Mouse (Mus musculus): ENCODE measurements at regions not wholly inside any gene's neighbourhood (a gene's known extent, or its start where the extent isn't known, plus 50 kb on each side); places are given as distances from the start of the nearest gene placed in this dataset.

GRCm38 (mm10) chr1:136728632-136728944, 103.9 kb downstream of the Zfp281 start:
- H3K9me3 ChIP-seq (ENCODE audit: low read length) = no peaks in the 10 kb centered on the region
- DNase-seq (ENCODE audit: low spot score) = no peak
- no peak for TF ChIP-seq CTCF (IDR thresholded peaks at IDR 0.05; ENCODE audit: low read depth)
- WGBS = 88% methylated on average over 4 of the region's 4 CpGs
- no peak overlapping the region for H3K27ac ChIP-seq
- H3K4me1 ChIP-seq (ENCODE audit: insufficient read depth, low read length) = no peaks in the 10 kb centered on the region
- no peak overlapping the region for H3K9ac ChIP-seq (replicated peaks; ENCODE audit: low read length)
- ATAC-seq = no peak
- H3K36me3 ChIP-seq (ENCODE audit: insufficient read depth, low read length) = no peaks in the 10 kb centered on the region
- H3K4me3 ChIP-seq (ENCODE audit: low read length) = no peak overlapping the region
- H3K4me2 ChIP-seq (ENCODE audit: low read depth, low read length) = no peak overlapping the region
- no peaks in the 10 kb centered on the region for H3K27me3 ChIP-seq (ENCODE audit: insufficient read depth, low read length)

- Histone ChIP-seq H3K27me3 (ENCODE audit: insufficient read depth, low read length) (no peaks in the 10 kb centered on the region), H3K4me3 (ENCODE audit: low read length) (no peak overlapping the region), H3K4me2 (ENCODE audit: low read depth, low read length) (no peak overlapping the region), H3K9ac (replicated peaks; ENCODE audit: low read length) (no peak overlapping the region), H3K4me1 (ENCODE audit: insufficient read depth, low read length) (no peaks in the 10 kb centered on the region), H3K9me3 (ENCODE audit: low read length) (no peaks in the 10 kb centered on the region), H3K27ac (no peak overlapping the region), H3K36me3 (ENCODE audit: insufficient read depth, low read length) (no peaks in the 10 kb centered on the region)
- peak; percentile 61; the same call in 1 of the 2 replicates for ATAC-seq
- WGBS = 33% methylated on average over 11 of the region's 11 CpGs
- peak; percentile 10 for DNase-seq (ENCODE audit: low spot score)
- TF ChIP-seq CTCF (IDR thresholded peaks at IDR 0.05; ENCODE audit: low read depth) = no peak
Observed at GRCm38 (mm10) chr1:136730638-136731037, 105.9 kb downstream of the Zfp281 start.

- no peak for ATAC-seq
- Histone ChIP-seq H3K9ac (replicated peaks; ENCODE audit: low read length) (no peak overlapping the region), H3K27ac (no peak overlapping the region), H3K36me3 (ENCODE audit: insufficient read depth, low read length) (no peaks in the 10 kb centered on the region), H3K4me2 (ENCODE audit: low read depth, low read length) (no peak overlapping the region), H3K4me1 (ENCODE audit: insufficient read depth, low read length) (no peaks in the 10 kb centered on the region), H3K27me3 (ENCODE audit: insufficient read depth, low read length) (no peaks in the 10 kb centered on the region), H3K9me3 (ENCODE audit: low read length) (no peaks in the 10 kb centered on the region), H3K4me3 (ENCODE audit: low read length) (no peak overlapping the region)
- WGBS = 12% methylated on average over 5 of the region's 5 CpGs
- DNase-seq (ENCODE audit: low spot score) = no peak
- TF ChIP-seq CTCF (IDR thresholded peaks at IDR 0.05; ENCODE audit: low read depth) = no peak
Observed at GRCm38 (mm10) chr1:136738030-136738429, 113.3 kb downstream of the Zfp281 start.

GRCm38 (mm10) chr1:136739486-136739885, 114.8 kb downstream of the Zfp281 start:
- Histone ChIP-seq H3K9me3 (ENCODE audit: low read length) (no peaks in the 10 kb centered on the region), H3K36me3 (ENCODE audit: insufficient read depth, low read length) (no peaks in the 10 kb centered on the region), H3K4me1 (ENCODE audit: insufficient read depth, low read length) (no peaks in the 10 kb centered on the region), H3K27ac (no peak overlapping the region), H3K9ac (replicated peaks; ENCODE audit: low read length) (no peak overlapping the region), H3K4me2 (ENCODE audit: low read depth, low read length) (no peak overlapping the region), H3K27me3 (ENCODE audit: insufficient read depth, low read length) (no peaks in the 10 kb centered on the region), H3K4me3 (ENCODE audit: low read length) (no peak overlapping the region)
- ATAC-seq (no peak), DNase-seq (ENCODE audit: low spot score) (peak; percentile 40)
- TF ChIP-seq CTCF (IDR thresholded peaks at IDR 0.05; ENCODE audit: low read depth) = peak; percentile 59
- 81% methylated on average over 5 of the region's 5 CpGs for WGBS

- no peak for DNase-seq (ENCODE audit: low spot score)
- Histone ChIP-seq H3K27ac (no peak overlapping the region), H3K4me2 (ENCODE audit: low read depth, low read length) (no peak overlapping the region), H3K27me3 (ENCODE audit: insufficient read depth, low read length) (no peaks in the 10 kb centered on the region), H3K36me3 (ENCODE audit: insufficient read depth, low read length) (no peaks in the 10 kb centered on the region), H3K9ac (replicated peaks; ENCODE audit: low read length) (no peak overlapping the region), H3K4me1 (ENCODE audit: insufficient read depth, low read length) (no peaks in the 10 kb centered on the region), H3K9me3 (ENCODE audit: low read length) (no peaks in the 10 kb centered on the region), H3K4me3 (ENCODE audit: low read length) (no peak overlapping the region)
- 83% methylated on average over 10 of the region's 10 CpGs for WGBS
- TF ChIP-seq CTCF (IDR thresholded peaks at IDR 0.05; ENCODE audit: low read depth) = no peak
- no peak for ATAC-seq
Observed at GRCm38 (mm10) chr1:136741061-136741460, 116.4 kb downstream of the Zfp281 start.

- no peaks in the 10 kb centered on the region for H3K9me3 ChIP-seq (ENCODE audit: low read length)
- H3K36me3 ChIP-seq (ENCODE audit: insufficient read depth, low read length) = no peaks in the 10 kb centered on the region
- peak; percentile 62 for TF ChIP-seq CTCF (IDR thresholded peaks at IDR 0.05; ENCODE audit: low read depth)
- no peaks in the 10 kb centered on the region for H3K27me3 ChIP-seq (ENCODE audit: insufficient read depth, low read length)
- no peaks in the 10 kb centered on the region for H3K4me1 ChIP-seq (ENCODE audit: insufficient read depth, low read length)
- no peak overlapping the region for H3K9ac ChIP-seq (replicated peaks; ENCODE audit: low read length)
- DNase-seq (ENCODE audit: low spot score) = peak; percentile 40
- no peak overlapping the region for H3K27ac ChIP-seq
- H3K4me2 ChIP-seq (ENCODE audit: low read depth, low read length) = no peak overlapping the region
- 57% methylated on average over 8 of the region's 8 CpGs for WGBS
- ATAC-seq = no peak
- no peak overlapping the region for H3K4me3 ChIP-seq (ENCODE audit: low read length)
Observed at GRCm38 (mm10) chr1:136749188-136749587, 124.5 kb downstream of the Zfp281 start.

- H3K27ac ChIP-seq = no peak overlapping the region
- WGBS = 83% methylated on average over 14 of the region's 14 CpGs
- ATAC-seq = no peak
- H3K4me3 ChIP-seq (ENCODE audit: low read length) = no peak overlapping the region
- H3K4me2 ChIP-seq (ENCODE audit: low read depth, low read length) = no peak overlapping the region
- no peak overlapping the region for H3K9ac ChIP-seq (replicated peaks; ENCODE audit: low read length)
- no peaks in the 10 kb centered on the region for H3K9me3 ChIP-seq (ENCODE audit: low read length)
- no peaks in the 10 kb centered on the region for H3K36me3 ChIP-seq (ENCODE audit: insufficient read depth, low read length)
- no peak for TF ChIP-seq CTCF (IDR thresholded peaks at IDR 0.05; ENCODE audit: low read depth)
- no peaks in the 10 kb centered on the region for H3K27me3 ChIP-seq (ENCODE audit: insufficient read depth, low read length)
- H3K4me1 ChIP-seq (ENCODE audit: insufficient read depth, low read length) = no peaks in the 10 kb centered on the region
- no peak for DNase-seq (ENCODE audit: low spot score)
Observed at GRCm38 (mm10) chr1:136751464-136752191, 126.9 kb downstream of the Zfp281 start.

All from hindbrain, postnatal 0 days (tissue).